Mouse (Mus musculus): ENCODE measurements around the gene Rln3.

Rln3 gene

DNA sequence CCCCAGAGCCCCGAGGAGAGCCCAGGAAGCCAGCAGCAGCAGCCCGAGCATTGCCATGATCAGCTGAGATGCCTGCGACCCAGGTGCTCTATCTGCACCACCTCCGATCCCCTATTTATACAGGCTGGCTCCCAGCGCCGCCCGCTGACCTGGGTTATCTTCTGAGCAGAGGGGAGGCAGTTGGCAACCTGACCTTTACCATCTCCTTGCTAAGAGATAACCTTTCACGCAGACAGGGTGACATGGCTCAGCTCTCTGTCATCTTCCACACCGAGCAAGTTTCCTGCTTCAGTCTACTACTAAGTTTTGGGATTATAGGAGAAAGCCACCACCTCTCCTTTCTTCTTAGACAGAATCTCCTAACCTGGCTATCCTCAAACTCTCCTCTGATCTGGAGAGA, at the start of gene Rln3:
Rln3 (minus strand) TSS at position 101 of the 400 bp plus-strand sequence.
- no peak for DNase-seq (ENCODE audit: low spot score in 2 of 2)

DNA sequence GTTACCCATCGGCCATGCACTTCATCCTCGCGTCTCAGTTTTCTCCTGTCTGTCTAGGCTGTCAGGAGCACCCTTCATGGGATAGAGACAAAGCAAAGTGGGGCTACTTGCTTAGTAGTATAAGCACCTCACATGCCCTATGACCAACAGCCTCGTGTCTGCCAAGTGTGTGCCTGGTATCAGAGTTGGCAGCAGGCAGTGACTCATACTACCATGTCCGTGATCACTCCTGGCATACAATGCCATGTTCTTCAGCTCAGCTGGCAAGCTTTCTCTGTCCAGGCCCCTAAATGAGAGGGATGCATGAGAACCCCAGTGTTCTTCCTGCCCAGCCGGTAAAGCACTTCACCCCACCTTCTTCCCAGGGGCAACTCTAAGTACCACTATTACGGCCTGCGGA, 45.8 kb upstream of the Rln3 start:
- no peak for DNase-seq (ENCODE audit: low spot score in 2 of 2)

- DNase-seq (ENCODE audit: low spot score in 2 of 2): no peak
These were observed 44.5 kb upstream of the Rln3 start for GRCm38 (mm10) chr8:84089277-84089676.

DNA sequence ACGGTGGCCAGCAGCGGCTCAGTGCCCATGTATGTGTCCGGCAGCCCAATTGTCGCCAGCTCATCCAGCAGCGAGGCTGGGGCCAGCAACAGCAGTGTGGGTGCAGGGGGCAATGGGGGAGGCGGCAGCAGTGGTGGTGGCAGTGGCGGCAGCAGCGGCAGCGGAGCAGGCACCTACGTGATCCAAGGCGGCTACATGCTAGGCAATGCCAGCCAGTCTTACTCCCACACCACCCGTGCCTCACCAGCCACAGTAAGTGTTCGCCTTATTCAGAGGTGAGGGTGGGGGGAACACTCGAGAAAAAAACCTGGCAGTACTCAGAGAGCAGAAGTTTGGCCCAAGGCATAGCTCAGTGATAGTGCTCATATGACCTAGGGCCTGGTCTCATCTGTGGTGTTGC, 43.0 kb upstream of the Rln3 start:
- no peak for DNase-seq (ENCODE audit: low spot score in 2 of 2)

GRCm38 (mm10) chr8:84087156-84087555, 42.4 kb upstream of the Rln3 start:
- no peak for DNase-seq (ENCODE audit: low spot score in 2 of 2)

DNA sequence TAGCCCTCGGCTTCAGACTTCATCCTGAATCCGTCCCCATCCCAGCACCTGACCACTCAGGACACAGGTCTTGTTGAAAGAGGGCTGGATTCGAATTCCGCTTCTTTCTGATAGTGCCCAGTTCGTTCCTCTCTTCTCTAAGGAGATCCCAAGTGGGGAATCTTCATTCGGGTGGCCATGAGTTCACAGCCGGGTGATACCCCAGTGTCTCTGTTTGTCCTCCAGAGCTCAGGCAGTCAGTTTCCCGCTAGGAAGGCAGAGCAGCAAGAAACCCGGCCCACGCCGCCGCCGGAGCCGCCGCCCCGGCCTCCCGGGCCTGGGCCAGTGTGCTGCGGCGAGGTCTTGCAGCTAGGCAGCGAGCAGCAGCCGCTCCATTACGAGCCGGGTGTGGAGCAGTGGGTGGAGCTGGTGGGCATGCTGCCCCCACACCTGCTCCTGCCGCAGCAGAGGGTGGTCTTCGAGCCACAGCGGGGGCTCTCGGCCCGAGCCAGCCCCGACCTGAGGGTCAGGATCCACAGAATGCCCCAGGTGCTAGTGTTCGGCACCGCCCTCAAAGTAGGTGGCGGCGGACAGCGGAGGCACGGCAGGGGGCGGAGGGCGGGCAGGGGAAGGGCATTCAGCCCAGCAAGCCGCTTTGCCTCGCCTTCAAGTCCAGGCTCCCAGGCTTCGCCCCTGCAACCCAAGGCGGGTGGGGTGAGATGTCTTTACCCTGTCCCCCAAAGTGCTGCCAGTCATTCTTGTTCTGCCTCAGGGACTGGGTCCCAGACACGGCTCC, 39.7 kb upstream of the Rln3 start:
- DNase-seq (ENCODE audit: low spot score in 2 of 2): no peak

GRCm38 (mm10) chr8:84083829-84084241, 39.0 kb upstream of the Rln3 start:
- no peak for DNase-seq (ENCODE audit: low spot score in 2 of 2)

- no peak for DNase-seq (ENCODE audit: low spot score in 2 of 2)
These were observed 34.4 kb upstream of the Rln3 start for GRCm38 (mm10) chr8:84079206-84079605.

DNA sequence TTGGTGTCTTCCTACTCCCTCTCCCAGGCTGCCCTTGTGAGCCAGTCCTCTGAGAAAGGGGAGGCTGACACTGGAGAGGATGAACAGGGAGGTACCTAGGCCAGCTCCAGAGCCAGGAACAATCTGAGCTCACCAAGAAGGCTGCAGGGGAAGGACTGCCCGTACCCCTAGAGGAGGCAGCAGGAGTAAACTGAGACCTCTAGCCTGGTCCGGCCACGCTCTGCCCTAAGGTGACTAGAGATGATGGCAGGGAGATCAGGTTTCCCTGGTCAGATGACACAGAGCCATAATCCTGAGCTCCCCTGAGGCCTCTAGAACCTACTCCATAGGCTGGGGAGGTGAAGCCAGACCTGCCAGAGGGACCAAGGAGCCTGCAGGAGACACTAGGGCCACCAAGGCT, 32.0 kb upstream of the Rln3 start:
- no peak for DNase-seq (ENCODE audit: low spot score in 2 of 2)

- DNase-seq (ENCODE audit: low spot score in 2 of 2): no peak
These were observed 31.6 kb upstream of the Rln3 start for GRCm38 (mm10) chr8:84076412-84076811.

- DNase-seq (ENCODE audit: low spot score in 2 of 2): no peak
These were observed 28.6 kb upstream of the Rln3 start for GRCm38 (mm10) chr8:84073230-84073976.

DNA sequence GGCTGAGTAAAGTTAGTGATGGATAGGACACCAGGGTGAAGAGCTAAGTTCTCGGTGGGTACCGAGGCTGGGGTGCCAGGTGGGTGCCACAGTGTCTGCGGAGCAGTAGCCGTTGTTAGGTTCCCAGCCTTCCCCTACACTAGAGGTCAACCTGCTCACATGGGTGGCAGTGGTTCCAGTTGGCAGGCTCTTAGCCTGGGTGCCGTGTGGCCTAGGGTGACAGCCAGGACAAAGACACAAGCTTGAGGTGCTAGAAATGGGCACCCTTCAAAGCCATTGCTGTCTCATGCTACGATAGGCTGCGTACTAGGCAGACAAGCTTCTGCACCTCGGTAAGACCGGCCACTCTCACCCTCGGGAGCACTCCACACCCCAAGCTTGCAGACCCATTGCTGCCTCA, 27.5 kb upstream of the Rln3 start:
- DNase-seq (ENCODE audit: low spot score in 2 of 2): no peak

GRCm38 (mm10) chr8:84071921-84072320, 27.1 kb upstream of the Rln3 start:
- no peak for DNase-seq (ENCODE audit: low spot score in 2 of 2)

GRCm38 (mm10) chr8:84070667-84071066, 25.9 kb upstream of the Rln3 start:
- DNase-seq (ENCODE audit: low spot score in 2 of 2): no peak

- no peak for DNase-seq (ENCODE audit: low spot score in 2 of 2)
These were observed 25.4 kb upstream of the Rln3 start for GRCm38 (mm10) chr8:84070241-84070640.

DNA sequence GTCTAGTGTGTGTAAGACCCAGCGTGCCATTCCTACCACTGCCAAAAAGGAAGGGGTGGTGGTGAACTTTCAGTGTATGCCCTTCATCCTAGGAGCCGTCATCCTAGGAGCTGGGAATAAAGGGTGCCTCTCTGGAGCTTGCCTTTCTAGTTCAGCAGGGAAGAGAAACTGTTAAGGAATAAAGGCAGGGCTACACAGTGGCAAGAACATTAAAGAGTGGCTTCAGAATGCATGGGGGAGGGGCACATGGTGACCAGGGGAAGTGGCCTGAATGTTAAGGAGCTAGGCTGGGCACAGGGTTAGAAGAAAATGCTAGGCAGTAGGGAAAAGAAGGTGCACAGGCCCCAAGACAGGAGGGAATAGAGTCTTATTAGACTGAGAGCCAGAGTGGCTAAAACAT, 24.9 kb upstream of the Rln3 start:
- no peak for DNase-seq (ENCODE audit: low spot score in 2 of 2)

DNA sequence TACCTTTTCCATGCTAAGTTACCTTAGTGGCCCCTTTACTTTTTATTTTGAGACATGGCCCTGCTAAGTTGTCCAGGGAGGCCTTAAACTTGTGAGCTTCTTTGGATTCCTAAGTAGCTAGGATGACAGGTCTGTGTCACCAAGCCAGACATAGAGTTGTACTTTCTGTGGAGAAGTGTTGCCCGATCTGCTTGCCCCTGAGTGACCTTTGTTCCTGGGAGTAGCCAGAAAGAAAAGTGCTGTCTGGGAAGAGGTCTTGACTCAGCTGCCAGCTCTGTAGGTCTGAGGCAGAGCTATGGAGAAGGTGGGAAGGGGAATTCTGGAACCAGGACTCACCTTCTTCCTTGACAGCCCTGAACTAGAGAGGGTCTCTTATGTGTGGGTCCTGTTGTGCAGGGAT, 24.4 kb upstream of the Rln3 start:
- DNase-seq (ENCODE audit: low spot score in 2 of 2): no peak

- DNase-seq (ENCODE audit: low spot score in 2 of 2): no peak
These were observed 23.7 kb upstream of the Rln3 start for GRCm38 (mm10) chr8:84068316-84069035.

- DNase-seq (ENCODE audit: low spot score in 2 of 2): no peak
These were observed 23.1 kb upstream of the Rln3 start for GRCm38 (mm10) chr8:84067911-84068310.

- DNase-seq (ENCODE audit: low spot score in 2 of 2): peak; percentile 95
These were observed 22.3 kb upstream of the Rln3 start for GRCm38 (mm10) chr8:84067047-84067573.

DNA sequence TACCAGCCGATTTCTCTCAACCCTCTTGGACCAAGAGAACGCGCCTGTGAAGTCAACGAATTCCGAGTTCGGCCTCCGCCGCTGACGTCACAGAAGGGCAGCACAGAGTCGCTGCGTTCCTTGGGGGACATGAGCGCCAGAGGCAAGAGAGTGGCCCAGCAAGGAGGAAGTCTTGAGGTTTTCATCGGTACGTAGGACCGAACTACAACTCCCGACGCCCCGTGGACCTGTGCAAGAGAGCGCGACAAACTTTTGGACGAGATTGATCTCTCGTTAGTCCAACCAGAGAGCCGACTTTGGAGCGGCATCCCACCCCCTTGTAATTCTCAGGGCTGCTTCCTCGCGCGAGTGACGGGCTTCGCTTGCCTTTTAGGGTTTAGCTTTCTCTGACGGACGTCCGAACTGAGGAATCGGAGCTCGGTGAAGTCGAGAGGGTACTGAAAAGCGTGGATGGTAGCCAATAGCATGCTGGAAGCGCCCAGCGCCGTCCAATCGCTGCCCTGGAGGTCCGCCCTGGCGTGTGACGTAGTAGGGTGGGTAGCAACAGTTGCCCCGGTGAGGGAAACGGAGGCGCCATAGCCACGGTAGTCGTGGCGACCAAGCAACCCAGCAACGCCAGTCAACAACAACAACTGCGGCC, 21.6 kb upstream of the Rln3 start, which contains the start of gene Rfx1:
Rfx1 (plus strand) TSS at position 544 of the 640 bp plus-strand sequence.
- DNase-seq (ENCODE audit: low spot score in 2 of 2): peak; percentile 99
